Mouse (Mus musculus) thymus, postnatal 10 days (tissue): Measurements from ENCODE around the gene Cyth2.

Experiments
- DNase-seq, 2 experiments: peaks; one replicate each; pipeline ENCODE4 v3.0.0; 2021; ENCODE audit warnings: low spot score in 2 of 2

Gene Cyth2

DNA sequence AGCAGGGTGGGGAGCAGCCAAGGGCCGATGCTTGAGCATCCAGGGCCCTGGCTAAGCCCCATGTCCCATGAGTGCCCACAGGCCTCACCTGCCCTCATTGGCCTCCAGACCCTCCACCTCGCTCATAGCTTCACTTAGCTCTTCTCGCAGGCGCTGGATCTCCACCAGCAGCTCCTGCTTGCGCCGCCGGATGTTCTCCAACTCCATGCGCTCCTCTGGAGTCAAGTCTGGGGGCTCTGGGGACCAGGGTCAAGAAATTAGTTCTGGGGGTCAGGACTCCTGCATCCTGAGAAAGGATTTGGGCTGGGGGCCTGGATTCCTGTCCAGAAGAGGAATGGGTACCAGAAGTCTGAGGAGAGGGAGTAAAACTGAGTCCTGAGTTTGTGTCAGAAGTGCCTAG is 1.5 kb downstream of the Cyth2 start:
- DNase-seq: no peak

DNA sequence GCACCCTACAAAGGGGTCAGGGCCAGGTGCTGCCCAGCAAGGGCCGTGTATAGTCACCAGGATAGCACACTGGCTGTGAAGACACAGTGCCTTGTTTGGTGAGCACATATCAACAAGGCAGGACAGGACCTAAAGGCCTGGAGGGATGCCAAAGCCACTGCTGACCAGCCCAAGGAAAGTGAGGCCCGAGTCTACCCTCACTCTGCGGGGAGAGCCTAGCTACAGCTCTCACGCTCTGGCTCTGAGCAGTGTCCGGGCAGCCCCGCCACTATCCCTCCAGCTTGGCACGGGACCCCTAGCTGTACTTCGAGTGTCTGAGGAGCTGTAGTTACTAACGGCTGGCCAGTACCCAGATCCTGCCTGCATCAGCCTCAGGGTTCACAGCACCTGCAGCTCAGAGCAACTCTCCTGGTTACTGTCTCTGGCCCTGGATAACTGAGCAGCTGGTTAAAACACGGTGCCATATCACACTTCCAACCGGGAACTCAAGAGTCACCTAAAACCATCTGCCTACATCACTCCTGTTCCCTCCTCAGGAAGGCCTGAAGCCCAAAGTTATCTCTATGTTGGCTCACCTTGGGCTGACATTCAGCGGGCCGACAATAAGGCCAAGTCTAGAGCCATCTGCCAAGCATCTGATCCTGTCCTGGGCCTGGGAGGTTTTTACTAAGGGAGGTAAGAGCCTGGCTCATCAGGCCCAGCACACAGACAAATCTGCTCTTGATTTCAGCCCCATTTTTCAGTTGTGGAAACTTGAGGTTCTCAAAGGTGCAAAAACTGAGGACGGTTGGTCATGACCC is 4.9 kb downstream of the Cyth2 start:
- no peak for DNase-seq

DNA sequence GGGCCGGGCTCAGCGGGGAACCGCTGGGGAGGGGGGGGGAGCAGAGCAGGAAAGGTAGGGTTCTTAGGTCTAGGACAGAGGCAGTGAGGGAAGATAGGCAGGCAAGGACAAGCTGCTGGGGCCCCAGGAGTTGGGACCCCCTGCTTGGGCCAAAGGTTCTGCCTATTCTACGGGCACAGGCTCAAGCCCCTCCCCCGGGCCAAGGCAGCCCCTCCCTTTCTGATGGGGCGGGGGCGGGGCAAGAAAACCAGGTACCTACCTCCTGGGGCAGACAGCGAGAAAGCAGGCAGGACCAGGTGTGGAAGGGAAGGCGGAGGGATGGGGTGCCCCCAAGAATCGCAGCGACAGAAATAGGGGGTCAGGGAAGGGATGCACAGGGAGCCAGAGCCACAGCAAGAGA is 5.9 kb downstream of the Cyth2 start:
- no peak for DNase-seq

DNA sequence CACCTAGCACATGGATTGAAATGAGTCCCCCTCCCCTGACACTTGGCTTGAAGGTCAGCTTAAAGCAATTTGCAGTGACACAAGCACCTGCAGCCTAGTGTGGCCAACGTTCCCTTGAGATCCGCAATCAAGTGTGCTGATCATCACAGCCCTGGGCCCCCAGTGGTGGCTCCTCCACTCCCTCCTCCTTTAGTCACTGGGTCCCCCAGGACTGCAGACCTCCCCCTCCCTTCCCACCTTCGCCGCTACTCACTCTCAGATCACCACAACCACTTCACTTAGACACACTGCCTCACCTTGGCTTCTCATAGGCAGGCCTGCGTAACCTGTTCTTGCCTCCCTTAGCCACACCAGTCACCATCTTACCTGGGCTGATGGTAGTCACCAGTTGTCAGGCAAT is 8.4 kb downstream of the Cyth2 start:
- DNase-seq: no peak

DNA sequence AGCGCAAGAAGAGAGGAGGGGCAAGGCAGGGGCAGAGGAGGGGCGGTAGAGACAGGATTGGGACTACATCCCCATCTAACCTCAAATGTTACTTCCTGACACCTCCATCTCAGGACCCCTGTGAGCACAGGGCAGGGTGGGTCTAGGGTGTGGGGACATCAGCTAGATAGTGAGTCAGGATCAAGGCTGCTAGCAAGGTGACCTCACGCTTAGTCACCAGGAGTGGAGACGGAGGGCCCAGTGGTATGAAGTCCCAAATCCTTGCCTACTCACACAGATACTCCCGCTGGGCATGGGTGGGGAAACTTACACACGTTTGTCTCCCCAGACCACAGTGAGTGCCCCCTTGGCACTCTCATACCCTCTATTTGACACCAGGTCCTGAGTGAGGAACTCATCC is 11.8 kb downstream of the Cyth2 start:
- DNase-seq: no peak

DNA sequence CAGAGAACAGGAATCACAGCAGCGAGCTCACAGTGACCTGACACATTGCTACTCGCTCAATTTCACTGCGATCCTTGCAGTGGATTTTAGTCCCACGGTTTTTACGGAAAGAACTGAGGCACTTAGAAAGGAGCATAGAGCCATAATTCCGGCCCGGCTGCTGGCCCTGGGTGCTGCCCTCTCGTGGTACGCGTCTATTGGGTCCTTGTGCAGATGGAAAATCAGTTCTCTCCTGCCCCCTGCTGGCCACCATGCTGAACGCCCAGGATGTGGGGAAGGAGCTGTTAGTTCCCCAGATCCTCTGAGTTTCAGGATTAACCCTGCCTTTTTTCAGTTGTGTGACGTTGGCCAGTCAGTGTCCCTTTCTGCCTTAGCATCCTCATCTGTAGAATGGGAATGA is 13.0 kb downstream of the Cyth2 start:
- peak; percentile 76 to 95 for DNase-seq

DNA sequence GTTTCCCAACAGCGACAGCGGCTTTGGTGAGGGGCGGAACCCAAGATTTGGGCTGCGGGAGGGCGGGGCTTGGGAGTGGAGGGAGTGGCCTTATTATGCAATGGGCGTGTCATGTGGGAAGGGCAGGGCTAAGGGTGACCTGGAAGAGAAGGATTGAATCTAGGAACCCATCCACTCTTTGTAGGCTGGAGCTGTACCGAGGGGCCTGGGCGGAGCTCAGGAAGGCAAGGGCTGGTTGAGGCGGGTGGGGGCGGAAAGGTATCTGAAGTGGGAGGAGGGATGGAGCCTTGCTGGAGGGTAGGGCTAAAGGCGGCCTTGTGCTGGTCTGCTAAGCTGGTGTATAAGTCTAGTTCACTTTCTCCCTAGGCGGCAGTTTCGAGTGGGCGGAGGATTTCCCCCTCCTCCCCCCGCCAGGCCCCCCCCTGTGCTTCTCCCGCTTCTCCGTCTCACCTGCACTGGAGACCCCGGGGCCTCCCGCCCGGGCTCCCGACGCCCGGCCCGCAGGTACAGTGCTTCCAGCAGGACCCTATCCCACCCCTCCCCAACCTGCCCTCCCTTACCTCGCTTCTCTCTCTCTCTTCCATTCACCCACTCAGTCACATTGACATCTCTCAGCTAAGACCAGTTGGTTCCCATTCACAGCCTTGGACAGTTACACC is 13.7 kb downstream of the Cyth2 start:
- no peak for DNase-seq

DNA sequence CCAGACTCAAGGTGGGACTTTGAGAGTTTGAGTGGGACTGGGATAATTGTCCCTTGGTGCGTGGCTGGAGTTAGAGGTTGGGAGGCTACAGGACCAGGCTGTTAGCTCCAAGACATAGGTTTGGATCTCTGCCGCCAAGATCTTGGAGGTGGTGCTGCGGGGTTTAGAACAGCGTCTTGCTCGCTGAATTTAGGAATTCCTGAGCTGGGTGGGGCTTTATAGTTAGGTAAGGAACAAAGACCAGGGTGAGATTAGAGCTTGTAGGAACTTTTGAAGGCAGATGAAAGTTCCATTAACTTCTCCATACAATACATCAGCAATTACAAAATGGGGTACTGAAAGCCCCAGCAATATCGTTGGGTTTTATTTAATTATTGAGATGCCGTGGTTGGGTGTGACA is 14.4 kb downstream of the Cyth2 start:
- DNase-seq: no peak

DNA sequence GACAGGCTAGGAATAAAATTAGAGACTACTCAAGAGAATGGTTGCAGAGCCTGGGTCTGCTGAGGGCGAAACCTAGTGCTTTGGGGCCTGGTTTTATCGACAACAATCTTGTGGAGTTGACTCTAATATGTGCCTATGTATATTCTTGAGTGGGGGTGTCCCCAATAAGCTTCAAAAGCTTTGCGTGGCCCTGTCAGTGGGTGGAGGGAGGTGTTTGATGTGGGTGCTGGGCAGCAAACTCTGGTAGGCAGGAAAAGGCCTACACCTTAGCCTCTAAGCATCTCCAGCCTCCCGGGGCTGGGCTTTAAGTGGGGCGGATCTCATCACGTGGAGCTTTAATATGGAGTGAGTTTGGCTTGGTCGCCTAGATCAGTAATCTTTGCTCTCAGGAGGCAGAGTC is 15.4 kb downstream of the Cyth2 start:
- no peak for DNase-seq

DNA sequence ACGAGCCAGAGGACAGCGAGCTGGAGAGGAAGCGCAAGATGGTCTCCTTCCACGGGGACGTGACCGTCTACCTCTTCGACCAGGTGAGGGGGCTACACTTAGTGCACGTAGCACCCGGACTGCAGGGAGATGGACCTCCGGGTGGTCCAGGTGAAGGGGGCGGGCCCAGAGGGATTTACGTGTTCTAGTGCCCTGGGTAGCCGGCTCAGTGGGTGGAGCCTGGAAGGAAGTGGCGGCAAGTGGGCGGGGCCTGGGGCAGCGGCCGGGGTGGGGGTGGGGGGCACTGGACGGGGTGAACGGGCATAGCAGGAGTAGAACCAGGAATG is 15.9 kb downstream of the Cyth2 start:
- no peak for DNase-seq

DNA sequence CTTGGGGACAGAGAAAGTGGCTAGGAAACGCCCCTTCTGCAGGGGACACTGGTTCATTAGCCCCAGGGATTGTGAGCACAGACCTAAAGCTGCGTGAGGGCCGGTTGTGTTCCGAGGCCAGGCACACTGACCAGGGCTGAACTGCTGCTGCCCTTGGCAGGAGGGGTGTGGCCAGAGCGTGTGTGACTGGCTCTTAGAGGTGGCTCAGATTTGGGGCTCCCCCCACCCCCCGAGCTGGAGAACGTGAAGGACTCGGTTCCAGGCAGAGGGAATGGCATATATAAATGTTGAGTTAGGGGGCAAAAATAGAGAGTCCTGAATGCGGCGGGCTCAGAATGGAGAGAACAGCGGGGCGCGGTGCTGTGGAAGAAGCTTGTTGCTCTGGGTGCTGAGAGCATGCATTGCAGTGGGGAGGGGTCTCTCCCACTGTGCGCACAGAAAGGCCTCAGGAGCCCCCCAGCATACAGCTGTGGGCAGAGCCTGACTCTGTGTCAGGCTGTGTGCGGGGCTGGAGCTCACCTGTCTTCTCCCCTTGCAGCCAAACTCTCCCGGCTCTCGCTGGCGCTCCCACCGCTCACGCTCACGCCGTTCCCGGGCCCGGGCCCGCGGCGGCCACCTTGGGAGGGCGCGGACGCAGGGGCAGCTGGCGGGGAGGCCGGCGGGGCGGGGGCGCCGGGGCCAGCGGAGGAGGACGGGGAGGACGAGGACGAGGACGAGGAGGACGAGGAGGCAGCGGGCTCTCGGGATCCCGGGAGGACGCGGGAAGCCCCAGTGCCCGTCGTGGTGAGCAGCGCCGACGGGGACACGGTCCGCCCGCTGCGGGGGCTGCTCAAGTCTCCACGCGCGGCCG is 16.5 kb downstream of the Cyth2 start:
- DNase-seq: no peak

DNA sequence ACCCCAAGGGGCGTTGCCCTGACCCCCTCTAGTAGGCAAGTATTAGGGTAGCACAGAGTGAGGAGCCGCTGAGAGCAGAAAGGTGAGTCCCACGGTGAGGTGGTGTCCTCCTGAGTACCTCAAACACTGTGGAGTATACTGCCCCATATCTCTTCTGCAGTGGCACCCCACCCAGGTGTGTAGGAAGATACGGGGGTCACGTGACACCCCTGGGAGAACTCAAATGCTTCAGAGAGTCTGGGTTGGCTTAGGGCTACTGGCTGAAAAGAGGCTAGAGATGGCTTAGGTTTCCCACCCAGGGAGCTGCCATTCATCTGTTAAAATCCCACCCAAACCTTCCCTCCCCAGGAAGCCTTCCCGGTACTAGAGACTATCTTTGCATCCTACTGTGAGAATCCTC is 17.4 kb downstream of the Cyth2 start:
- DNase-seq: no peak

DNA sequence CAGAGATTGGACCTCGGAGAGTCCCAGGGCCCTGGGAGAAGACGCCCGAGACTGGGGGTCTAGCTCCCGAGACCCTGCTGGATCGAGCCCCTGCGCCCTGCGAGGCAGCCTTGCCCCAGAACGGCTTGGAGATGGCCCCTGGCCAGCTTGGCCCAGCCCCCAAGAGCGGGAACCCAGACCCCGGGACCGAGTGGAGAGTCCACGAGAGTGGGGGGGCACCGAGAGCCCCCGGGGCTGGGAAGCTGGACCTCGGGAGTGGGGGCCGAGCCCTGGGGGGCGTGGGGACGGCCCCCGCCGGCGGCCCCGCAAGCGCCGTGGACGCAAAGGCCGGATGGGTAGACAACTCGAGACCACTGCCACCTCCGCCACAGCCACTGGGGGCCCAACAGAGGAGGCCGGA is 19.4 kb downstream of the Cyth2 start:
- DNase-seq: no peak

DNA sequence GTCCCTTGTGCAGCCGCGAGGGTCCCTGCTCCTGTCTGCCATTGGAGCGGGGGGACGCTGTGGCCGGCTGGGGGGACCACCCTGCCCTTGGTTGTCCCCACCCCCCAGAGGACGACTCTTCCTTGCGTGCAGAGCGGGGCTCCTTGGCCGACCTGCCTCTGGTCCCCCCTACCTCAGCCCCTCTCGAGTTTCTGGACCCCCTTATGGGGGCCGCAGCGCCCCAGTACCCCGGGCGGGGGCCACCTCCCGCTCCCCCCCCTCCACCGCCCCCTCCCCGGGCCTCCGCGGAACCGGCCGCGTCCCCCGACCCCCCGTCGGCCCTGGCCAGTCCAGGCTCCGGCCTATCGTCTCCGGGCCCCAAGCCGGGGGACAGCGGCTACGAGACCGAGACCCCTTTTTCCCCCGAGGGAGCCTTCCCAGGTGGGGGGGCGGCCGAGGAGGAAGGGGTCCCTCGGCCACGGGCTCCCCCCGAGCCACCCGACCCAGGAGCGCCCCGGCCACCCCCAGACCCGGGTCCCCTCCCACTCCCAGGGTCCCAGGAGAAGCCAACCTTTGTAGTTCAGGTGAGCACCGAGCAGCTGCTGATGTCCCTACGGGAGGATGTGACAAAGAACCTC is 20.3 kb downstream of the Cyth2 start:
- no peak for DNase-seq

DNA sequence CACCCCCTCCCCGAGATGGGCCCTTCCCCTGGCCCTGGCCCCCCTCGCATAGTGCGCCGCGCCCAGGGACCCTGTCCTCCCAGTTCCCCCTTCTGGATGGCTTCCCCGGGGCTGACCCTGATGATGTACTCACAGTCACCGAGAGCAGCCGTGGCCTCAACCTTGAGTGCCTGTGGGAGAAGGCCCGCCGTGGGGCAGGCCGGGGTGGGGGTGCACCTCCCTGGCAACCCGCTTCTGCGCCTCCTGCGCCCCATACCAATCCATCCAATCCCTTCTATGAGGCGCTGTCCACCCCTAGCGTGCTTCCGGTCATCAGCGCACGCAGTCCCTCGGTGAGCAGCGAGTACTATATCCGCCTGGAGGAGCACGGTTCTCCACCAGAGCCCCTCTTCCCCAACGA is 21.1 kb downstream of the Cyth2 start:
- no peak for DNase-seq

DNA sequence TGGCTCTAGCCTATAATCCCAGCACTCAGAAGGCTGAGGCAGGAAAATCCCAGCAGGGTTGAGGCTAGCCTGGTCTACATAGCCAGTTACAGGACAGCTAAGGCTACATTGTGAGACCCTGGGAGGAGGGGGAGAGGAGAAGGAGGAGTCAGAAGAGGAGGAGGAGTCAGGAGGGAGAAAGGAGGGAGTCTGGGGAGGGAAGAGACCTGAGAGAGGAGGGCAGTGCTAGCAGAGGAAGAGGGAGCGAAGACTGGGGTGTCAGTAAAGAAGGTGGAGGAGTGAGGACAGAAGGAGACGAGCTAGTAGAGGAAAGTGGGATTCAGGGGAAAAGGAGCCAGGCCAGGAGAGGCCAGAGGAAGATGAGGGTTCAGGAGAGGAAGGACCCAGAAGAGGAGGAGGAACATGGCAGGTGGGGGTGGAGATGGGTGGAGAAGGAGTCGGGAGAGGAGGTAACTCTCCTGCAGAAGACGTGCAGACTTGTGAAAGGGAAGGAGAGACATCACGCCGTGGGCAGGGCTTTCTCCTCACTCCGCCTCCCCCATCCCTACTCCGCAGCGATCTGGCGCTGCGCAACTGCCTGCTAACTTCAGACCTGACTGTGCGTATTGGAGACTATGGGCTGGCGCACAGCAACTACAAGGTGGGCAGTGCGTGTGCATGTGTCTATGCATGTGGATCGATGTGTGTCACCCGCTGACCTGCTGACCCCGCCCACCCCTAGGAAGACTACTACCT is 22.5 kb downstream of the Cyth2 start:
- DNase-seq: no peak

DNA sequence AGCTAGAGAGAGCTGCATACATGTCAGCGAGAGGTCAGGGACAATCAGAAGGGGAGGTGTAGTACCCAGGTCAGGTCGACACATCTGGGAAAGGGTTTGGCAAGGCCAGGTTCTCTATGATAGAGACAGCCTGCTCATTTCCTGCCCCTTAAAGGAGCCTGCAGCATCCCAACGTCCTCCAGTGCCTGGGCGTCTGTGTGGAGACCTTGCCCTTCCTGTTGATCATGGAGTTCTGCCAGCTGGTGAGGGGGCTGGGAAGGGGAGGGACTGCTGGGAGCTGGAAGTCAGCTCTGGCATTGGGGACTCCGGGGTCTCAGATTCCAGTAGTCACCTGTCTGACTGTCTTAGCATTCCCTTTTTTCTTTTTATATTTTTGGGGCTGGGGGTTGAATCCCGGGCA is 23.7 kb downstream of the Cyth2 start:
- DNase-seq: no peak

DNA sequence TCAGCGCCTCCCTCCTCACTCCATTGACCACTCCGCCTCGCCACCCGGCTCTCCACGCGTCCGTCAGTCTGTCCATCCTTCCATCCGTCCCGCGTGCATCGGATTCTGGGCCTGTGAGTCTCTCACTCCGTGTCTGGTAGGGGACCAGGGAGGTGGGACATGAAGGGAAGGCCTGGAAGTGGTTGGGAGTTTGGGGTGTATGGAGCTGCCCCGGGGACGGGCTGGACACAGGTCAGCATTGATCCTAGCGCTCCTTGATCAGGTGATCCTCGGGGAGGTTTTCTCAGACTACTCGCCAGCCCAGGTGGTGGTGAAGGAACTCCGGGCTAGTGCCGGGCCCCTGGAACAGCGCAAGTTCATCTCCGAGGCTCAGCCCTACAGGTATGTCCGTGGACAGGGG is 26.7 kb downstream of the Cyth2 start:
- DNase-seq: no peak

DNA sequence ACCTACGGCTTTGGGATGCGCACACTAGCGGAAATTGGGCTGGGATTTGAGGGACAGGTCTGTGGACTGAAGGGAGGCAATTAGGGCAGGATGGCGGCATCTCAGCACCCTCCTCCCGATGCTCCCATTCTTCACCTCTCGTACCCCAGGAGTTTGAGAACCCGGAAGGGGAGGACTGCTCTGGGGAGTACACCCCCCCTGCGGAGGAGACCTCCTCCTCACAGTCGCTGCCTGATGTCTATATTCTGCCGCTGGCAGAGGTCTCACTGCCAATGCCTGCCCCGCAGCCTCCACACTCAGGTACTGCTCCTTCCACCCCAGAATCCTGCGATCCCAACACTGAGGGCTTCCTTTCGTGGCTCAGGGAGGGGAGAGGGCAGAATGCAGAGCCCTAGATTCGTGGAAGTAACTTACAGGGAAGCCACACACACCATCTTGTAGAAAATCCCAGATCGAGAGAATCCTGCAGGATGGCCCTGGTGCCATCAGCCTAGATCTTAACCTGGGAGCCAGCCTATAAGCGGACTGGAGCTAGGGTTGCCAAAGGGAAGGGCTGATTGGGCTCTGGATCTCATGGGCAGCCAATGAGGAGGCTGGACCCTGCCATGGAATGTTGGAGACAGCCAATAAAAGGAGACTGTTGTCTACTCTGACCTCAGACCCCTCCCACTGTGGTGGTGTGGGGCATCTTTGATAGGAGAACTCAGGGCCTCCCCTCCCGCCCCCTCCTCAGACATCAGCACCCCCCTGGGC is 27.5 kb downstream of the Cyth2 start:
- no peak for DNase-seq

DNA sequence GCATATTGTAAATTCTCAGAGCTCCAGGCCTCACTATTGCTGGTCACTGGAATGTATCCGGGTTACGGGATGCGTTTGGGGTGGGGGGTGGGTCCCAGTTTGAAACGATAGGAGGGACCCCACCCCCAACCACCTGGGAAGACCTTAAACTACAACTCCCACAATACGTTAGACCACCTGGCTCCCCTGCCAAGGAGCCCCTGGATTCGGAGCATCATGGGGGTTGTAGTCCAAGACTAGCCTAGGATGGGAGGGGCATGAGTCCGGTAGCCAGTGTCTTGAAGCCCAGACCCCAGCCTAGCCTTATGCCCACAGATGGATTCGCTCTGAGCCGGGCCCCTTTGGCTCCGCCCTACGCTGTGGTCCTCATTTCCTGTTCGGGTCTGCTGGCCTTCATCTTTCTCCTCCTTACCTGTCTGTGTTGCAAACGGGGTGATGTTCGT is 28.2 kb downstream of the Cyth2 start:
- DNase-seq: no peak
